Mouse (Mus musculus) MEL (cell line): ENCODE results near the gene Svbp. TPM values are rescaled to one million over a fixed set of nuclear protein-coding genes. Genes with fewer than 3 reads are reported as not detected.

Experiments
- DNase-seq: peaks from one replicate; pipeline ENCODE4 v3.0.0; 2011; ENCODE audit warnings: low read depth, low spot score
- H3K27ac ChIP-seq: 2 replicates; pipeline ENCODE4 v1.5.1; 2012; ENCODE audit warnings: low read depth, mild to moderate bottlenecking, control low read depth, low read length, moderate library complexity; ENCODE audit not compliant: control insufficient read depth
- H3K27me3 ChIP-seq, 2 experiments: fragments of 150-350 bp in 1 of 2; sonication (generic) in 1 of 2; 2 replicates each; pipeline ENCODE4 v1.6.1; 2012; ENCODE audit warnings: low read length in 2 of 2, mild to moderate bottlenecking in 2 of 2, improper control_type of control experiment in 1 of 2, moderate library complexity in 1 of 2; ENCODE audit not compliant: insufficient read depth in 2 of 2, control insufficient read depth in 1 of 2
- H3K36me3 ChIP-seq, 2 experiments: 2 replicates each; pipeline ENCODE4 v1.6.1; 2012 to 2014; ENCODE audit warnings: low read length in 2 of 2, improper control_type of control experiment in 1 of 2, inconsistent platforms in 1 of 2, mild to moderate bottlenecking in 1 of 2; ENCODE audit not compliant: insufficient read depth in 2 of 2, control insufficient read depth in 1 of 2
- H3K4me1 ChIP-seq, 2 experiments: fragments of 150-350 bp in 1 of 2; sonication (generic) in 1 of 2; 2 replicates each; pipeline ENCODE4 v1.6.1; 2012; ENCODE audit warnings: low read length in 2 of 2, improper control_type of control experiment in 1 of 2, mild to moderate bottlenecking in 1 of 2; ENCODE audit not compliant: insufficient read depth in 2 of 2, control insufficient read depth in 1 of 2
- H3K4me3 ChIP-seq, 2 experiments: fragments of 150-350 bp in 1 of 2; sonication (generic) in 1 of 2; 2 replicates each; pipeline ENCODE4 v1.5.1; 2012; ENCODE audit warnings: low read depth in 2 of 2, low read length in 2 of 2, mild to moderate bottlenecking in 2 of 2, moderate library complexity in 2 of 2, control low read depth in 1 of 2, improper control_type of control experiment in 1 of 2; ENCODE audit not compliant: control insufficient read depth in 1 of 2, insufficient read depth in 1 of 2
- H3K79me2 ChIP-seq: 2 replicates; pipeline ENCODE4 v1.6.1; 2012; ENCODE audit warnings: mild to moderate bottlenecking, low read length, moderate library complexity; ENCODE audit not compliant: control insufficient read depth, poor library complexity, insufficient read depth
- H3K9ac ChIP-seq: 2 replicates; pipeline ENCODE4 v1.6.1; 2012; ENCODE audit warnings: low read depth, mild to moderate bottlenecking, control low read depth, low read length, moderate library complexity; ENCODE audit not compliant: control insufficient read depth, poor library complexity, severe bottlenecking
- H3K9me3 ChIP-seq: fragments of 150-350 bp; sonication (generic); replicated peaks from 2 replicates; pipeline ENCODE4 v1.6.1; 2012; ENCODE audit warnings: mild to moderate bottlenecking, low read length, improper control_type of control experiment, moderate library complexity; ENCODE audit not compliant: insufficient read depth
- BHLHE40 ChIP-seq: IDR thresholded peaks from 2 replicates; pipeline ENCODE4 v1.6.1; 2012; ENCODE audit warnings: low read depth, mild to moderate bottlenecking, inconsistent platforms, low read length, improper control_type of control experiment, borderline replicate concordance
- CTCF ChIP-seq, 3 experiments: IDR thresholded peaks in 2 of 3; conservative IDR thresholded peaks in 1 of 3; 2 replicates each; pipeline ENCODE4 v1.5.1; 2011 to 2012; ENCODE audit warnings: low read length in 3 of 3, low read depth in 2 of 3, mild to moderate bottlenecking in 2 of 3, improper control_type of control experiment in 1 of 3, inconsistent platforms in 1 of 3, mixed read lengths in 1 of 3, moderate library complexity in 1 of 3; ENCODE audit not compliant: control insufficient read depth in 1 of 3, insufficient read depth in 1 of 3, poor library complexity in 1 of 3, severe bottlenecking in 1 of 3
- ELF1 ChIP-seq: IDR thresholded peaks from 2 replicates; pipeline ENCODE4 v1.6.1; 2014; ENCODE audit warnings: low read depth, mild to moderate bottlenecking, inconsistent platforms, low read length, improper control_type of control experiment, moderate library complexity
- ETS1 ChIP-seq: IDR thresholded peaks from 2 replicates; pipeline ENCODE4 v1.6.1; 2012; ENCODE audit warnings: low read depth, mild to moderate bottlenecking, inconsistent platforms, low read length, improper control_type of control experiment, moderate library complexity
- GABPA ChIP-seq: IDR thresholded peaks from 2 replicates; pipeline ENCODE4 v1.6.1; 2012; ENCODE audit warnings: low read depth, mild to moderate bottlenecking, inconsistent platforms, low read length, improper control_type of control experiment, moderate library complexity
- GATA1 ChIP-seq: IDR thresholded peaks from 2 replicates; pipeline ENCODE4 v1.6.1; 2011; ENCODE audit warnings: low read depth, low read length, improper control_type of control experiment
- HCFC1 ChIP-seq: IDR thresholded peaks from 2 replicates; pipeline ENCODE4 v1.6.1; 2012; ENCODE audit warnings: low read depth, mild to moderate bottlenecking, inconsistent platforms, low read length, improper control_type of control experiment, moderate library complexity
- JUND ChIP-seq: IDR thresholded peaks from 2 replicates; pipeline ENCODE4 v1.6.1; 2011; ENCODE audit warnings: low read depth, mild to moderate bottlenecking, improper control_type of control experiment, low read length
- MAX ChIP-seq: IDR thresholded peaks from 2 replicates; pipeline ENCODE4 v1.6.1; 2011; ENCODE audit warnings: low read length, improper control_type of control experiment
- MAZ ChIP-seq: IDR thresholded peaks from 2 replicates; pipeline ENCODE4 v1.6.1; 2012; ENCODE audit warnings: low read depth, mild to moderate bottlenecking, inconsistent platforms, low read length, improper control_type of control experiment
- POLR2AphosphoS2 ChIP-seq: IDR thresholded peaks from 2 replicates; pipeline ENCODE4 v1.6.1; 2011; ENCODE audit warnings: low read length, improper control_type of control experiment
- POLR2AphosphoS5 ChIP-seq: IDR thresholded peaks from 2 replicates; pipeline ENCODE4 v1.6.1; 2012; ENCODE audit warnings: low read depth, borderline replicate concordance, mild to moderate bottlenecking, inconsistent platforms, low read length, moderate library complexity, mixed read lengths
- RAD21 ChIP-seq: IDR thresholded peaks from 2 replicates; pipeline ENCODE4 v1.6.1; 2011; ENCODE audit warnings: mild to moderate bottlenecking, low read depth, low read length, improper control_type of control experiment
- RCOR1 ChIP-seq: IDR thresholded peaks from 2 replicates; pipeline ENCODE4 v1.6.1; 2012; ENCODE audit warnings: low read depth, mild to moderate bottlenecking, inconsistent platforms, low read length, improper control_type of control experiment
- SIN3A ChIP-seq: IDR thresholded peaks from 2 replicates; pipeline ENCODE4 v1.6.1; 2012; ENCODE audit warnings: low read length, improper control_type of control experiment, inconsistent platforms
- SMC3 ChIP-seq: IDR thresholded peaks from 2 replicates; pipeline ENCODE4 v1.6.1; 2011; ENCODE audit warnings: low read depth, low read length, improper control_type of control experiment
- TAL1 ChIP-seq: IDR thresholded peaks from 2 replicates; pipeline ENCODE4 v1.6.1; 2012; ENCODE audit warnings: mild to moderate bottlenecking, inconsistent platforms, low read length, moderate library complexity, mixed read lengths
- UBTF ChIP-seq: IDR thresholded peaks from 2 replicates; pipeline ENCODE4 v1.6.1; 2012; ENCODE audit warnings: low read depth, mild to moderate bottlenecking, inconsistent platforms, low read length, improper control_type of control experiment, moderate library complexity, borderline replicate concordance; ENCODE audit not compliant: insufficient read depth
- ZC3H11A ChIP-seq: IDR thresholded peaks from 2 replicates; pipeline ENCODE4 v1.6.1; 2012; ENCODE audit warnings: low read depth, mild to moderate bottlenecking, inconsistent platforms, low read length, improper control_type of control experiment
- ZNF384 ChIP-seq: IDR thresholded peaks from 2 replicates; pipeline ENCODE4 v1.6.1; 2012; ENCODE audit warnings: low read depth, mild to moderate bottlenecking, inconsistent platforms, low read length, improper control_type of control experiment
- polyA plus RNA-seq, 2 experiments: library from polyadenylated mRNA; stranded (reverse) in 1 of 2; unstranded in 1 of 2; fragments of >175 nt in 1 of 2; fragments of >200 nt in 1 of 2; gene quantifications; 2 replicates each; pipeline versions ENCODE4 v1.2.1 to v1.2.4; 2012; ENCODE audit warnings: low replicate concordance in 2 of 2, low read depth in 1 of 2; ENCODE audit not compliant: insufficient read length in 2 of 2, insufficient read depth in 1 of 2, missing spikeins in 1 of 2
- total RNA-seq: library from RNA; depleted of rRNA; stranded (reverse); fragments of 300-350 nt; gene quantifications from 2 replicates; pipeline ENCODE4 v1.2.3, GENCODE M21; 2012

Gene Svbp
- total and polyA plus RNA-seq, 3 experiments: 63.7 to 131 TPM; not detected in 1

DNA sequence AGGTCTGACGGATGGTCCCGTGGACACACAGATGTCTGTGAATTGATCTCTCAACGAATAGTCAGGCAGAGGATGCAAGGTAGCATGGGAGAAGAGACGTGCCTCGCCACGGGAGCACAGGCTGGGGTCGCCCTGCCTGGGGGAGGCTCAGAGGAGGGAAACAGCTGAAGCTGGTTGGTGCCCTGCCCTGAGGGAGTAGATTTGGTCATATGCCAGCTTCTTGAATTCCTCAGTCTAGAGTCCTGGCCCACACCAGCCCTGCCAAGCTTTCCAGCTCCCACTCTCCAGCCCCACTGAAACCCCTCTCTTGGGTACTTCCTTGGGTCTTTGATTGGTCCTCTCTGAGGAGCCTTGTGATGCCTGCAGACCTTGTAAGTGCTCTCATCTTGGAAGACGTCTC lies 21.6 kb downstream of the Svbp start:
- Histone ChIP-seq H3K27ac (no peak overlapping the region), H3K9me3 (no peaks in the 10 kb centered on the region), H3K4me1 (no peaks in the 10 kb centered on the region), H3K27me3 (no peaks in the 10 kb centered on the region; a peak in 1 of 4 replicates), H3K4me3 (no peak overlapping the region), H3K9ac (no peak overlapping the region), H3K36me3 (no peaks in the 10 kb centered on the region), H3K79me2 (no peaks in the 10 kb centered on the region)
- no peak for DNase-seq
- TF ChIP-seq BHLHE40: no peak
- no peak for TF ChIP-seq GABPA
- TF ChIP-seq ETS1: no peak
- no peak for TF ChIP-seq CTCF (IDR thresholded peaks at IDR 0.05 in 2 of 3, conservative IDR thresholded peaks at IDR 0.05 in 1 of 3; ENCODE audit: control insufficient read depth in 1 of 3, insufficient read depth in 1 of 3, low read depth in 2 of 3, low read length in 3 of 3, poor library complexity in 1 of 3, severe bottlenecking in 1 of 3)
- TF ChIP-seq ZNF384: no peak
- no peak for TF ChIP-seq POLR2AphosphoS2
- no peak for TF ChIP-seq JUND
- TF ChIP-seq UBTF: no peak
- no peak for TF ChIP-seq TAL1
- TF ChIP-seq, all 39 proteins: peak for 0

DNA sequence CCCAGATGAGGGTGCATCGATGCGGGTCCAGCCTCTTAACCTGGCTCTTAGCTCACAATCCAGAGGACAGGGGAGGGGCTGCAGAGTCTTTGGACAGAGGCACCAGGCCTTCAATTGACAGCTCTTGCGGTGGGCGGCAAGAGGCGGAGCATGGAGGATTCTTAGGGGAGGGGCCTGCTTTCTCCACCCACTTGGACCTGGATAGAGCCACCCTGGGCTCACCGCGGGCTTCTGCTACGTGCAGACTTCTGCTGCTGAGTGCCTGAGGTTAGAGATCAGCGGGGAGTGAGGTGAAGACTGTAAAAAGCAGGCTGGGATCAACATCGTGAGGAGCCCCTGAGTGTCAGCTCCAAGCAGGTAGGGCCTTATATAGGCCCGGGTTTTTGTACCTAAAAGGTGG lies 23.1 kb downstream of the Svbp start, which contains the start of gene Tmem269:
Gene Tmem269, minus strand, starts transcription at position 49 of the 400 bp plus-strand sequence.
- H3K27me3 ChIP-seq: no peaks in the 10 kb centered on the region; a peak in 1 of 4 replicates
- H3K36me3 ChIP-seq: 0 out of 4 replicates have a peak, but pooled peaks cover 0 to 3% of the 10 kb centered on the region in 2 experiments
- H3K4me3 ChIP-seq: no peak within 1 kb of the TSS
- no peaks in the 10 kb centered on the region for H3K9me3 ChIP-seq
- H3K9ac ChIP-seq: no peak within 1 kb of the TSS
- H3K27ac ChIP-seq: no peak within 1 kb of the TSS
- H3K4me1 ChIP-seq: 0 out of 4 replicates have a peak, but pooled peaks cover 0 to 3% of the 10 kb centered on the region in 2 experiments
- DNase-seq: no peak
- no peaks in the 10 kb centered on the region for H3K79me2 ChIP-seq
- no peak for TF ChIP-seq POLR2AphosphoS2

DNA sequence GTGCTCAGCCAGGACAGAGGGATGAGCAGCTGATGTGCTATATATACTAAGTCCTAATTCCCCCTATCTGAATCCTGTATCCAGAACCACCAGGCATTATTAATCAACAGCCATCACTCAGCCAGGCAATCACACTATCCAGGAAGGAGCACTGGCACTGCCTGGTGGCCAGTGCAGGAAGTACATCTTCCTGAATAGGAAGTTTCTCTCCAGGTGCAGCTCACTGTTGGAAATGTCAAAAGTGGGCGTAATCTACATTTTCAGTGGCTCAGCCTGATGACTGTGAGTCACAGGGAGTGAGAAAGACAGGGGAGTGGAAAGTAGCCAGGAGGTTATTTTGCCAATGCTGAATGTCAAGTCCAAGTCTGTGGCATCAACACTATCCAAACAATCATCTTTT lies 28.6 kb downstream of the Svbp start:
- no peak for TF ChIP-seq POLR2AphosphoS5
- no peak for TF ChIP-seq MAX
- peak; percentile 77 for TF ChIP-seq SMC3
- TF ChIP-seq ELF1: peak; percentile 70; the same call in 1 of the 2 replicates
- TF ChIP-seq HCFC1: 0 out of 2 replicates have a peak, but pooled peaks have one; percentile 30
- TF ChIP-seq RAD21: peak; percentile 73
- TF ChIP-seq MAZ: no peak
- TF ChIP-seq ZNF384: peak; percentile 29; the same call in 1 of the 2 replicates
- TF ChIP-seq RCOR1: 0 out of 2 replicates have a peak, but pooled peaks have one; percentile 13
- TF ChIP-seq GATA1: 0 out of 2 replicates have a peak, but pooled peaks have one; percentile 12
- peak; percentile 39 for TF ChIP-seq ZC3H11A
- TF ChIP-seq SIN3A: peak; percentile 61
- no peak for TF ChIP-seq BHLHE40
- TF ChIP-seq JUND: no peak
- peak; percentile 63 to 89 (median 85) for TF ChIP-seq CTCF (IDR thresholded peaks at IDR 0.05 in 2 of 3, conservative IDR thresholded peaks at IDR 0.05 in 1 of 3; ENCODE audit: control insufficient read depth in 1 of 3, insufficient read depth in 1 of 3, low read depth in 2 of 3, low read length in 3 of 3, poor library complexity in 1 of 3, severe bottlenecking in 1 of 3)
- TF ChIP-seq GABPA: no peak
- TF ChIP-seq, all 39 proteins: peak for 10
- Histone ChIP-seq H3K36me3 (peaks cover 0 to 15% of the 10 kb centered on the region in 2 experiments; a peak in 2 of 4 replicates), H3K27ac (no peak overlapping the region), H3K27me3 (no peaks in the 10 kb centered on the region), H3K79me2 (no peaks in the 10 kb centered on the region), H3K4me1 (peaks cover 0 to 12% of the 10 kb centered on the region in 2 experiments; a peak in 2 of 4 replicates), H3K9me3 (no peaks in the 10 kb centered on the region), H3K4me3 (no peak overlapping the region), H3K9ac (no peak overlapping the region)
- DNase-seq: peak; percentile 75
